Mouse (Mus musculus) frontal cortex, postnatal 36 days (tissue): Measurements from ENCODE around the gene Unkl.

ENCODE experiments used
- DNase-seq, 2 experiments: peaks; one replicate each; pipeline ENCODE4 v3.0.0; 2022; ENCODE audit warnings: low spot score in 2 of 2

The Unkl gene

GRCm38 (mm10) chr17:25255110-25255509 lies 66.9 kb downstream of the Unkl start:
- no peak for DNase-seq

GRCm38 (mm10) chr17:25256140-25256754 lies 68.0 kb downstream of the Unkl start, which contains the start of gene Baiap3:
Gene Baiap3 (minus strand): TSS chr17:25256364.
- DNase-seq = no peak

- no peak for DNase-seq
Observed at GRCm38 (mm10) chr17:25257804-25258261, 69.6 kb downstream of the Unkl start.

- DNase-seq = peak in 1 of 2 experiments; percentile 42
Observed at GRCm38 (mm10) chr17:25264453-25264852, 76.3 kb downstream of the Unkl start.

GRCm38 (mm10) chr17:25270795-25271335 lies 82.7 kb downstream of the Unkl start:
- no peak for DNase-seq

GRCm38 (mm10) chr17:25272326-25272725 lies 84.1 kb downstream of the Unkl start:
- DNase-seq = no peak

- peak; percentile 95 for DNase-seq
Observed at GRCm38 (mm10) chr17:25272951-25273705, 84.9 kb downstream of the Unkl start.

GRCm38 (mm10) chr17:25273706-25274501 lies 85.7 kb downstream of the Unkl start:
- peak; percentile 97 to 98 for DNase-seq

GRCm38 (mm10) chr17:25274571-25275346 lies 86.6 kb downstream of the Unkl start, which contains the start of gene Ube2i:
Gene Ube2i (minus strand): TSS chr17:25274622.
- DNase-seq = no peak

- no peak for DNase-seq
Observed at GRCm38 (mm10) chr17:25275833-25276232, 87.6 kb downstream of the Unkl start.

- no peak for DNase-seq
Observed at GRCm38 (mm10) chr17:25282133-25282532, 93.9 kb downstream of the Unkl start.
